Mouse (Mus musculus) hindbrain, embryonic 14.5 days (tissue): ENCODE data around the gene 2610507B11Rik. TPM values are rescaled to one million over a fixed set of nuclear protein-coding genes. Genes with fewer than 3 reads are reported as not detected.

Experiments used
- ATAC-seq: fragments of 200-750 bp; cut with Nextera tagmentation; 2 replicates; pipeline ENCODE4 v1.8.0; 2017; ENCODE audit warnings: moderate number of reproducible peaks, mild to moderate bottlenecking, moderate TSS enrichment, moderate library complexity; ENCODE audit not compliant: low FRiP score
- DNase-seq: peaks from one replicate; pipeline ENCODE4 v3.0.0-alpha.2; 2015; ENCODE audit warnings: low spot score
- H3K27ac ChIP-seq: fragments of 300-500 bp; sonication (generic); 2 replicates; pipeline ENCODE4 v1.5.1; 2014; ENCODE audit warnings: mild to moderate bottlenecking, moderate library complexity
- H3K27me3 ChIP-seq: fragments of 300-500 bp; sonication (generic); 2 replicates; pipeline ENCODE4 v1.6.1; 2014; ENCODE audit warnings: mild to moderate bottlenecking, low read length, mixed read lengths; ENCODE audit not compliant: control insufficient read depth, insufficient read depth
- H3K36me3 ChIP-seq: fragments of 300-500 bp; sonication (generic); replicated peaks from 2 replicates; pipeline ENCODE4 v1.6.1; 2014; ENCODE audit not compliant: control insufficient read depth, insufficient read depth
- H3K4me1 ChIP-seq: fragments of 300-500 bp; sonication (generic); replicated peaks from 2 replicates; pipeline ENCODE4 v1.6.1; 2014; ENCODE audit warnings: antibody characterized with exemption, low read length, mixed read lengths; ENCODE audit not compliant: control insufficient read depth, insufficient read depth
- H3K4me2 ChIP-seq: fragments of 300-500 bp; sonication (generic); replicated peaks from 2 replicates; pipeline ENCODE4 v1.6.1; 2014; ENCODE audit warnings: mild to moderate bottlenecking, moderate library complexity
- H3K4me3 ChIP-seq: fragments of 300-500 bp; sonication (generic); replicated peaks from 2 replicates; pipeline ENCODE4 v1.5.1; 2014; ENCODE audit warnings: mild to moderate bottlenecking, low read length
- H3K9ac ChIP-seq: fragments of 300-500 bp; sonication (generic); 2 replicates; pipeline ENCODE4 v1.6.1; 2014
- H3K9me3 ChIP-seq: fragments of 300-500 bp; sonication (generic); 2 replicates; pipeline ENCODE4 v1.6.1; 2016; ENCODE audit warnings: low read length; ENCODE audit not compliant: control insufficient read depth
- WGBS: fragments of 180-500 bp; shearing (Covaris S2); extraction: QIAGEN DNeasy Blood & Tissue Kit; methylation state at CpG from one replicate; pipeline ENCODE4 v1.1.7; 2014; 5-methylcytosine and 5-hydroxymethylcytosine counted together
- polyA plus RNA-seq: library from polyadenylated mRNA; unstranded; fragments of >200 nt; fragmentation: Nextera tagmentation; extraction: Ambion mirVana; gene quantifications from 2 replicates; pipeline ENCODE4 v1.2.1, GENCODE M21; 2014

2610507B11Rik gene
- 64.2 and 67.2 TPM in 2 replicates for polyA plus RNA-seq

- peak within 1 kb of the TSS; percentile 75 for H3K4me2 ChIP-seq
- H3K9me3 ChIP-seq: no peaks in the 10 kb centered on the region
- under 1% methylated on average over 101 of the region's 115 CpGs for WGBS
- H3K36me3 ChIP-seq: peaks cover 35% of the 10 kb centered on the region
- H3K4me1 ChIP-seq: peaks cover 11% of the 10 kb centered on the region; the same call in 1 of the 2 replicates
- peak within 1 kb of the TSS; percentile 84 for H3K4me3 ChIP-seq
- peak within 1 kb of the TSS; percentile 82 for H3K27ac ChIP-seq
- peak; percentile 96 for ATAC-seq
- peak within 1 kb of the TSS; percentile 85 for H3K9ac ChIP-seq
- DNase-seq: peak; percentile 93
- no peaks in the 10 kb centered on the region for H3K27me3 ChIP-seq
Observed at GRCm38 (mm10) chr11:78261380-78262352, at the start of gene 2610507B11Rik. 2610507B11Rik (plus strand) TSS chr11:78261752.

- no peak overlapping the region for H3K4me3 ChIP-seq
- no peak overlapping the region for H3K4me2 ChIP-seq
- peaks cover 100% of the 10 kb centered on the region for H3K36me3 ChIP-seq
- H3K9ac ChIP-seq: no peak overlapping the region
- no peak overlapping the region for H3K27ac ChIP-seq
- DNase-seq (no peak), ATAC-seq (no peak)
- no peaks in the 10 kb centered on the region for H3K27me3 ChIP-seq
- no peaks in the 10 kb centered on the region for H3K9me3 ChIP-seq
- H3K4me1 ChIP-seq: no peaks in the 10 kb centered on the region
- 93% methylated on average over 14 of the region's 14 CpGs for WGBS
Observed at GRCm38 (mm10) chr11:78213086-78213817, 48.3 kb upstream of the 2610507B11Rik start.

GRCm38 (mm10) chr11:78215709-78216317 lies 45.7 kb upstream of the 2610507B11Rik start:
- H3K9ac ChIP-seq: no peak overlapping the region
- H3K36me3 ChIP-seq: peaks cover 100% of the 10 kb centered on the region
- ATAC-seq: peak; percentile 24; the same call in 1 of the 2 replicates
- H3K9me3 ChIP-seq: no peaks in the 10 kb centered on the region
- WGBS: 85% methylated on average over 11 of the region's 11 CpGs
- no peak overlapping the region for H3K4me2 ChIP-seq
- no peak for DNase-seq
- H3K27ac ChIP-seq: no peak overlapping the region
- H3K4me1 ChIP-seq: no peaks in the 10 kb centered on the region
- no peaks in the 10 kb centered on the region for H3K27me3 ChIP-seq
- no peak overlapping the region for H3K4me3 ChIP-seq

GRCm38 (mm10) chr11:78223586-78223985 lies 38.0 kb upstream of the 2610507B11Rik start:
- Histone ChIP-seq H3K4me3 (no peak overlapping the region), H3K9ac (no peak overlapping the region), H3K27ac (no peak overlapping the region), H3K9me3 (no peaks in the 10 kb centered on the region), H3K36me3 (peaks cover 98% of the 10 kb centered on the region), H3K4me2 (no peak overlapping the region), H3K4me1 (no peaks in the 10 kb centered on the region), H3K27me3 (no peaks in the 10 kb centered on the region)
- 92% methylated on average over 4 of the region's 4 CpGs for WGBS
- DNase-seq: no peak
- no peak for ATAC-seq

GRCm38 (mm10) chr11:78231518-78231917 lies 30.0 kb upstream of the 2610507B11Rik start:
- ATAC-seq (no peak), DNase-seq (no peak)
- H3K4me1 ChIP-seq: no peaks in the 10 kb centered on the region
- no peak overlapping the region for H3K9ac ChIP-seq
- no peak overlapping the region for H3K4me2 ChIP-seq
- WGBS: 96% methylated on average over 6 of the region's 6 CpGs
- H3K4me3 ChIP-seq: no peak overlapping the region
- H3K27me3 ChIP-seq: no peaks in the 10 kb centered on the region
- no peak overlapping the region for H3K27ac ChIP-seq
- H3K36me3 ChIP-seq: peaks cover 93% of the 10 kb centered on the region
- H3K9me3 ChIP-seq: no peaks in the 10 kb centered on the region

- no peak for DNase-seq
- H3K4me1 ChIP-seq: peaks cover 10% of the 10 kb centered on the region
Observed at GRCm38 (mm10) chr11:78240193-78240857, 21.2 kb upstream of the 2610507B11Rik start.

GRCm38 (mm10) chr11:78245261-78245626 lies 16.3 kb upstream of the 2610507B11Rik start:
- H3K27ac ChIP-seq: peak overlapping the region; percentile 92
- H3K9ac ChIP-seq: peak overlapping the region; percentile 92
- DNase-seq: no peak
- peaks cover 11% of the 10 kb centered on the region; the same call in 1 of the 2 replicates for H3K36me3 ChIP-seq
- H3K27me3 ChIP-seq: no peaks in the 10 kb centered on the region
- ATAC-seq: peak; percentile 31
- peak overlapping the region; percentile 86 for H3K4me3 ChIP-seq
- under 1% methylated on average over 19 of the region's 19 CpGs for WGBS
- H3K4me2 ChIP-seq: peak overlapping the region; percentile 91
- H3K9me3 ChIP-seq: no peaks in the 10 kb centered on the region
- H3K4me1 ChIP-seq: peaks cover 31% of the 10 kb centered on the region

More at GRCm38 (mm10) chr11:78240193-78240857, 21.2 kb upstream of the 2610507B11Rik start:
- 84% methylated on average over 9 of the region's 9 CpGs for WGBS
- no peak overlapping the region for H3K4me2 ChIP-seq
- ATAC-seq: no peak
- H3K9ac ChIP-seq: no peak overlapping the region
- no peak overlapping the region for H3K4me3 ChIP-seq
- no peaks in the 10 kb centered on the region for H3K9me3 ChIP-seq
- peaks cover 22% of the 10 kb centered on the region for H3K36me3 ChIP-seq
- no peaks in the 10 kb centered on the region for H3K27me3 ChIP-seq
- no peak overlapping the region for H3K27ac ChIP-seq

- Histone ChIP-seq H3K27me3 (no peaks in the 10 kb centered on the region), H3K36me3 (peaks cover 9% of the 10 kb centered on the region), H3K27ac (peak within 1 kb of the TSS; percentile 92), H3K9me3 (no peaks in the 10 kb centered on the region), H3K9ac (peak within 1 kb of the TSS; percentile 92), H3K4me3 (peak within 1 kb of the TSS; percentile 86), H3K4me1 (peaks cover 31% of the 10 kb centered on the region), H3K4me2 (peak within 1 kb of the TSS; percentile 91)
- under 1% methylated on average over 50 of the region's 50 CpGs for WGBS
- ATAC-seq: peak; percentile 94
- peak; percentile 87 for DNase-seq
Observed at GRCm38 (mm10) chr11:78245627-78246317, 15.8 kb upstream of the 2610507B11Rik start, which contains the start of the genes Sdf2 and Supt6. Sdf2 (plus strand) TSS chr11:78245746. Supt6 (minus strand) TSS chr11:78245987.
